Mouse (Mus musculus): ENCODE results near the gene Gbf1. TPM values are rescaled to one million over a fixed set of nuclear protein-coding genes. Genes with fewer than 3 reads are reported as not detected.

The Gbf1 gene
- polyA plus RNA-seq, 1 experiment from 2014 or later: 18.3 TPM

DNA sequence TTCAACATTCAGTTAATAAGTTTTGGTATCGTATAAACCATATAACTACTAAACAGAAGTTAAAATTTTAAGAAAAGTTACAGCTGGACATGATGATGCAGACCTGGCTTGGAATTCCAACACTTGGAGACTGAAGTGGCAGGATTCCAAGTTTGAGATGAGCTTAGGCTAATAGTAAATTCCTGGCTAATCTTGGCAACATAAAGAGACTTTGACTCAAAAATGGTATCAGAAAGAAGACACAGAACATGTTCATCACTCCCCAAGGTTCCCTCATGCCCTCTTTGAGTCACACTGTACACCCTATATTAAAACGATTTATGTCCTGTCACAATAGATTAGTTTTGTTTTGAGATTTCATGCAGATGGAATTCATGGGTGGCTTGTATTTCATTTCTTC, 72.6 kb downstream of the Gbf1 start:
- Histone ChIP-seq H3K4me1 (replicated peaks) (no peaks in the 10 kb centered on the region; the same call in 1 of the 2 replicates), H3K36me3 (replicated peaks) (no peaks in the 10 kb centered on the region), H3K9ac (no peak overlapping the region), H3K4me3 (replicated peaks) (no peak overlapping the region), H3K4me2 (no peak overlapping the region), H3K9me3 (replicated peaks) (no peaks in the 10 kb centered on the region), H3K27me3 (no peaks in the 10 kb centered on the region), H3K27ac (replicated peaks) (no peak overlapping the region)
- no peak for ATAC-seq (ENCODE audit: insufficient read depth)
- 64% methylated on average over 2 of the region's 2 CpGs for WGBS (ENCODE audit: insufficient replicate concordance)

DNA sequence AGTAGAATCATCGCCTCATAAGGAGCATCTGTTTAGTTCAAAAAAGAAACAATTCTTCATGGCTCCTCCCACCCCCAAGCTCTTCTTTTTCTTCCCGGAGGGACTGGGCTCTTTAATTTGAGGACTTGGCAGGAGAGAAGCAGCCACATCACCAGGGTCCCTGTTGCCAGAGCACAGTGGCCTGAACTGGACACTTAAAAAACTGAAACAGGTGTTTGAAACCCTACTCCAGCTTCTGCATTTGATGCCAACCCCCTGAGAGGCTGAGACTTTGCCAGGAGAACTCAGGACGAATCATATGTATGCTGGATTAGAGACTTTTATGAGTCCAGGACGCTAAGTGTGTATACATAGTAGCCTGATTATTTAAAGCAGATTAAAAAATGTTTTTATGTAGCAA, 73.2 kb downstream of the Gbf1 start:
- Histone ChIP-seq H3K9me3 (replicated peaks) (no peaks in the 10 kb centered on the region), H3K4me2 (no peak overlapping the region), H3K4me1 (replicated peaks) (no peaks in the 10 kb centered on the region; the same call in 1 of the 2 replicates), H3K36me3 (replicated peaks) (no peaks in the 10 kb centered on the region), H3K27ac (replicated peaks) (no peak overlapping the region), H3K9ac (no peak overlapping the region), H3K4me3 (replicated peaks) (no peak overlapping the region), H3K27me3 (no peaks in the 10 kb centered on the region)
- WGBS (ENCODE audit: insufficient replicate concordance): 67% methylated on average over 4 of the region's 4 CpGs
- ATAC-seq (ENCODE audit: insufficient read depth): no peak

DNA sequence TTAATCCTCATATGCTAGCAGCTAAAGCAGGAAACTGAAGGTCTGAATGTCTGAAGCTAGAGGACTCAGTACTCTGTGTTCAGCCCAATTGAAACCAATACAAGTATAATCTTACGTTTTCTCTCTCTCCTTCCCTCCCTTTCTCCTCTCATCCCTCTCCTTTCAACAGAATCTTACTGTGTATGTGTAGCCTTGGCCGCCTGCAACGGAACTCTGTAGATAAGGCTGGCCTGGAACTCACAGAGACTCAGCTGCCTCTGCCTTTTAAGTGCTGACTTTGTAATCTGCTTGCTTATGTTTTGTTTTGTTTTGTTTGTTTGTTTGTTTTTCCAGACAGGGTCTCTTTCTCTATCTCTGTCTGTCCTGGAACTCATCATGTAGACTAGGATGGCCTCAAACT, 74.0 kb downstream of the Gbf1 start:
- Histone ChIP-seq H3K36me3 (replicated peaks) (no peaks in the 10 kb centered on the region), H3K27ac (replicated peaks) (no peak overlapping the region), H3K4me2 (no peak overlapping the region), H3K27me3 (no peaks in the 10 kb centered on the region), H3K9ac (no peak overlapping the region), H3K4me3 (replicated peaks) (no peak overlapping the region), H3K4me1 (replicated peaks) (no peaks in the 10 kb centered on the region; the same call in 1 of the 2 replicates), H3K9me3 (replicated peaks) (no peaks in the 10 kb centered on the region)
- ATAC-seq (ENCODE audit: insufficient read depth): no peak
- 25% methylated on average over 3 of the region's 3 CpGs for WGBS (ENCODE audit: insufficient replicate concordance)

DNA sequence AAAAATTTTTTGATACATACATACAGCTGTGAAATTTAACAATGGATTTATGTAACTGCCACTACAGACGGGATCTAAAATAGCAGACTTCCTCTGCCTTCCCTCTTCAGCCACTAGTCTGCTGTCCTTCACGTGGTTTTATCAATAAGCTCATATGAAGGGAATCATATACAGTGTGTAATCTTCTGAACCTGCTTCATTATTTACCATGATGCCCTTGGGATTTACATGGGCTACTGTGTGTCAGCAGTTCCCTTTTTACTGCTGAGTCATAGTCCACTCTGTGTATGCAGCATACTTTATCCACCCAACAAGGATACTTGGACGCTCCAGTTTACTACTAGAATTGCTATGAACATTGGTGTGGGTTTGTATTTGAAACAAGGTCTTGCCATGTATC, 75.0 kb downstream of the Gbf1 start:
- Histone ChIP-seq H3K9ac (no peak overlapping the region), H3K27me3 (no peaks in the 10 kb centered on the region)
- no peak for ATAC-seq (ENCODE audit: insufficient read depth)

DNA sequence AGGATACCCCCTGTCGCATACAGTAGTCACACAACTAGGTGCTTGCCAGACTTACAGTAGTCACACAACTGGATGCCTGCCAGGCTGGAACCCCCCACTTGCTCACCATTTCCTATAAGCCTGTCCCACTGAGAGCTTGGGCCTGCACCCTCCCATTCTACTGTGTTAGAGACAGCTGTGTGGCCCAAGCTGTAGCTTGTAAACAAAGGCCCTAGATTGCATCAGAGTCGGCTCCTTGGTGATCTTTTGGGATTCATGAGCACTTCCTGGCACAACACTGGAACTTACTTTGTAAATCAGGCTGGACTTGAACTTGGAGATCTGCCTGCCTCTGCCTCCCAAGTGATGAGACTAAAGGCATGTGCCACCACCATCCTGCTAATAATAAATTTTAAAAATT, 82.1 kb downstream of the Gbf1 start:
- H3K4me1 ChIP-seq (replicated peaks): no peaks in the 10 kb centered on the region
- no peak overlapping the region for H3K27ac ChIP-seq (replicated peaks)
- H3K36me3 ChIP-seq (replicated peaks): 0 out of 2 replicates have a peak, but pooled peaks cover 3% of the 10 kb centered on the region
- no peak overlapping the region for H3K4me3 ChIP-seq (replicated peaks)
- no peak overlapping the region for H3K9ac ChIP-seq
- H3K4me2 ChIP-seq: no peak overlapping the region
- H3K27me3 ChIP-seq: no peaks in the 10 kb centered on the region
- H3K9me3 ChIP-seq (replicated peaks): no peaks in the 10 kb centered on the region
- no peak for ATAC-seq (ENCODE audit: insufficient read depth)
- 65% methylated on average over 2 of the region's 2 CpGs for WGBS (ENCODE audit: insufficient replicate concordance)

More for the DNA sequence above, 75.0 kb downstream of the Gbf1 start:
- no peaks in the 10 kb centered on the region for H3K9me3 ChIP-seq (replicated peaks)
- H3K27ac ChIP-seq (replicated peaks): no peak overlapping the region
- no peak overlapping the region for H3K4me3 ChIP-seq (replicated peaks)
- WGBS (ENCODE audit: insufficient replicate concordance): 70% methylated on average over 3 of the region's 3 CpGs
- no peaks in the 10 kb centered on the region for H3K36me3 ChIP-seq (replicated peaks)
- no peaks in the 10 kb centered on the region; the same call in 1 of the 2 replicates for H3K4me1 ChIP-seq (replicated peaks)
- H3K4me2 ChIP-seq: no peak overlapping the region

DNA sequence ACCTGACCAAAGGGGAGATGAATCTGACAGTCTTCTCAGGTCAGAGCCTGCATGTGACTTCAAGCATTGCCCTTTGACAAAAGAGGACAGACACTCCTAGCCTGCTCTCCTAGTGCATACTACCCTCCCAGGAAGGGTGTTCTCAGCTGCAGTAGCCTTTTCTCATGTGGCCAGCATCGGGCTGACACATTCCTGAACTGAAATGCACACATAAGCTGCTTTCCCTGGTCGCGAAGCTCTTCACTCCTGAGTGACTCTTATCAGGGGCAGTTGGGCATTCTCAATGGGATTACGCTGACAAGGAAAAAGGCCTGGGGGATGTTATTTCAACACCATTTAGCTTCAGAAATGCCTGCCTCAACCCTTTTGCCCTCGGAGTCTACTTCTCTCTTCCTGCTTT, 84.3 kb downstream of the Gbf1 start:
- Histone ChIP-seq H3K4me1 (replicated peaks) (no peaks in the 10 kb centered on the region), H3K27ac (replicated peaks) (no peak overlapping the region), H3K36me3 (replicated peaks) (0 out of 2 replicates have a peak, but pooled peaks cover 3% of the 10 kb centered on the region), H3K4me3 (replicated peaks) (no peak overlapping the region), H3K27me3 (no peaks in the 10 kb centered on the region), H3K9ac (no peak overlapping the region), H3K4me2 (no peak overlapping the region), H3K9me3 (replicated peaks) (no peaks in the 10 kb centered on the region)
- no peak for ATAC-seq (ENCODE audit: insufficient read depth)
- WGBS (ENCODE audit: insufficient replicate concordance): 69% methylated on average over 5 of the region's 5 CpGs

DNA sequence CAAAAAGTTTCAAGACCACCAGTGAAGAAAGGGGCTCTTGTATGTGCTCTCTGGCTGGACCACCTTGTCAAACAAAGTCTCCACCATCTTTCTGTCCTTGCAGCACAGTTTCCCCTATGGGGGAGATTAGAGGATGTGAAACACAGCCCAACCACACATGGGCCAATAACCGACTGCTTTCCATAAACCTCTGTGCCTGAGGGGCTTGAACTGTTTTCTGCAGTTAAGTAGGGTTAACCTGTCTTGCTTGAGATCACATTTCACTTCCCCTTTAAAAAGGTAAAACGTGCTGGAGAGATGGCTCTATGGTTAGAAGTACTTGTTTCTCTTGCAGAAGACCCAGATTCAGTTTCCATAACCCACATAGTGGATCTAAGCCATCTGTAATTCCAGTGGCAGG, 87.9 kb downstream of the Gbf1 start:
- ATAC-seq (ENCODE audit: insufficient read depth): no peak
- Histone ChIP-seq H3K4me2 (no peak overlapping the region), H3K4me1 (replicated peaks) (peaks cover 8% of the 10 kb centered on the region), H3K27ac (replicated peaks) (no peak overlapping the region), H3K9me3 (replicated peaks) (no peaks in the 10 kb centered on the region), H3K4me3 (replicated peaks) (no peak overlapping the region), H3K27me3 (no peaks in the 10 kb centered on the region), H3K36me3 (replicated peaks) (0 out of 2 replicates have a peak, but pooled peaks cover 3% of the 10 kb centered on the region), H3K9ac (no peak overlapping the region)
- WGBS (ENCODE audit: insufficient replicate concordance): 44% methylated on average over 2 of the region's 2 CpGs

DNA sequence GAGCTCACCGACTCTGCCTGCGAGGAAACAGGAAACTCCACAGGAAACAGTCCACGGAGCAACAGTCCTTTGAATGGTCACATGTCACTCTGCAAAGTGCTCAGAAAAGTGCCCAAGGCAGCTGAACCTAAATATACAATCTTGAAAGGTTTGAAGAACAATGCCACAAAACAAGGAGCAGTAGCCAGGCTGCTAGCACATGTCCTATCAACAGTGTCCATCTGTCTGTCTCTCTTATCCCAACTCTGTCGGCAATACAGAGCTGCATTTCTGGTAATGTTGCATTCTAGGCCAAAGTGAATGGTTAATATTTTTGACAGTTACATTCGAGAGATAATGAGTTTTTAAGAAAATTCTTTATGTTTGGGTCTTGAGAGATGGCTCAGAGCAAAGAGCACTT, 90.1 kb downstream of the Gbf1 start:
- Histone ChIP-seq H3K9ac (no peak overlapping the region), H3K4me2 (no peak overlapping the region), H3K4me1 (replicated peaks) (peaks cover 8% of the 10 kb centered on the region), H3K27ac (replicated peaks) (no peak overlapping the region), H3K4me3 (replicated peaks) (no peak overlapping the region), H3K36me3 (replicated peaks) (0 out of 2 replicates have a peak, but pooled peaks cover 5% of the 10 kb centered on the region), H3K27me3 (no peaks in the 10 kb centered on the region), H3K9me3 (replicated peaks) (no peaks in the 10 kb centered on the region)
- WGBS (ENCODE audit: insufficient replicate concordance): 17% methylated on average over 5 of the region's 5 CpGs
- no peak for ATAC-seq (ENCODE audit: insufficient read depth)

DNA sequence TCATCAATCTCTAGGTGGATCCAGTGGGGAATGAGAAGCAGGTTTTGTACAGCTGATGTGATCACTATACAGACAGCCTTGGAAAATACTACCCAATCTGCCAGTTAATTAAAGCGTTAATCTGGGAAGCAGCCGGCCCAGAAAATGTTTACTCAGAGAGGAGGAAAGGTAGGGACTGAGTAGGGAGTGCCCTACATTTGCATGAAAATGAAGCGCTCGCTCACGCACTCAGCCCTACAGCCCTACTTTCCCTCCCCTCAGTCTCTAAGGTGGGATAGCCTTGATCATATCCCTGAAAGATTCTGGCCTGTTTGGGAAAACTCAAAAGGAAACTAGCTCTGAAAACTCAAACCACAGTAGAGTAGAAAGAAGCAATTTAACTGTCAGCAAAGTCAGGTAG, 92.3 kb downstream of the Gbf1 start:
- Histone ChIP-seq H3K4me3 (replicated peaks) (no peak overlapping the region), H3K9me3 (replicated peaks) (no peaks in the 10 kb centered on the region), H3K27ac (replicated peaks) (no peak overlapping the region), H3K27me3 (no peaks in the 10 kb centered on the region), H3K9ac (no peak overlapping the region), H3K36me3 (replicated peaks) (0 out of 2 replicates have a peak, but pooled peaks cover 9% of the 10 kb centered on the region), H3K4me1 (replicated peaks) (peaks cover 8% of the 10 kb centered on the region), H3K4me2 (no peak overlapping the region)
- 75% methylated on average over 5 of the region's 5 CpGs for WGBS (ENCODE audit: insufficient replicate concordance)
- ATAC-seq (ENCODE audit: insufficient read depth): no peak

DNA sequence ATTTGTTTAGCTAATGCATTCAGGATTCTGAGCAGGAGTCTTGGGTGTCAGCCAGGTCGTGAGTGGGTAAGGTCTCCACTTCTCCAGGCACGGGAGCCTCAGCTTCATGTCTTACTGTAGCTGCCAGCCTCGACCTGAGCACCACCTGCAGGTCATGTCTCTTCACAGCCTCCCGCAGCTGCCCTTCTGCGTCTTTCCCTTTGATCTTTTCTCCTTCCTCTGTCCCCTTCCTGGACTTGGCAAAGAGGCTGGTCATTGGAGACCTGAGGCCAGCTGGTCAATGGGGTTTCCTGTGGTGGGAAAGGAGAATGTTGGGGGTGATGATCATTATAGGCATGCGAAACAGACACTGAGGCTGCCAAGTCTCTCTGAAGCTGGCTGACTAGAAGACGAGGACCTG, 96.7 kb downstream of the Gbf1 start:
- Histone ChIP-seq H3K27ac (replicated peaks) (no peak overlapping the region), H3K4me1 (replicated peaks) (no peaks in the 10 kb centered on the region), H3K36me3 (replicated peaks) (0 out of 2 replicates have a peak, but pooled peaks cover 9% of the 10 kb centered on the region), H3K4me2 (no peak overlapping the region), H3K9ac (no peak overlapping the region), H3K27me3 (no peaks in the 10 kb centered on the region), H3K4me3 (replicated peaks) (no peak overlapping the region), H3K9me3 (replicated peaks) (no peaks in the 10 kb centered on the region)
- WGBS (ENCODE audit: insufficient replicate concordance): 42% methylated on average over 7 of the region's 7 CpGs
- ATAC-seq (ENCODE audit: insufficient read depth): no peak

DNA sequence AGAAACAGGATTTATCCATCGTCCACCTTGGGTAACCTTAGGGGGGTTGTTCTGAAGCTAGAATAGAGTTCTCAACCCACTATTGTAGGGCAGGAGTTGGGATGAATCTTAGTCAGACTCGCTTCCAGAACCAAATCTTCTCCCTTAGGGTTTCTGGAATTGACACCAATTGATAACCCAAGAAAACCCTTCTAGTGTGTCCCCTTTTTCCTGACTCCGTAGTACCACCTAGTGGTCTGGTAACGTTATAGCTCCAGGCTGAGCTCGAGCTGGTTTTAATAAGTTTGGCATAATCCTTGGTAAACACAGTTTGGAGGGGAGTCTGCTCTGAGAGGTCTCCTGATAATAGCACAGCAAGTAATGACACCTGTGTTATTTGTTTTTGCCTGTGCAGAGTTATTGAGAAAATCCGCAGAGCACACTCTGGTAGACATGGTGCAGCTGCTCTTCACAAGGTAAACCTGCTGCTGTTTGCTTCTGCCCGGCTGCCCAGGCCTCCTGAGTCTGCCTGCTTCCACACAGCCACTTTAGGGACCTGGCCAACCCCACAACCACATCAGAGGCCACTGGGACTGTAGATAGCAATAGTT, 101.9 kb downstream of the Gbf1 start:
- no peak for ATAC-seq (ENCODE audit: insufficient read depth)
- H3K9me3 ChIP-seq (replicated peaks): no peaks in the 10 kb centered on the region
- WGBS (ENCODE audit: insufficient replicate concordance): 41% methylated on average over 7 of the region's 7 CpGs
- no peaks in the 10 kb centered on the region for H3K27me3 ChIP-seq
- H3K4me1 ChIP-seq (replicated peaks): no peaks in the 10 kb centered on the region
- no peak overlapping the region for H3K4me3 ChIP-seq (replicated peaks)
- H3K27ac ChIP-seq (replicated peaks): no peak overlapping the region
- H3K36me3 ChIP-seq (replicated peaks): peaks cover 28% of the 10 kb centered on the region
- no peak overlapping the region for H3K9ac ChIP-seq
- H3K4me2 ChIP-seq: no peak overlapping the region

DNA sequence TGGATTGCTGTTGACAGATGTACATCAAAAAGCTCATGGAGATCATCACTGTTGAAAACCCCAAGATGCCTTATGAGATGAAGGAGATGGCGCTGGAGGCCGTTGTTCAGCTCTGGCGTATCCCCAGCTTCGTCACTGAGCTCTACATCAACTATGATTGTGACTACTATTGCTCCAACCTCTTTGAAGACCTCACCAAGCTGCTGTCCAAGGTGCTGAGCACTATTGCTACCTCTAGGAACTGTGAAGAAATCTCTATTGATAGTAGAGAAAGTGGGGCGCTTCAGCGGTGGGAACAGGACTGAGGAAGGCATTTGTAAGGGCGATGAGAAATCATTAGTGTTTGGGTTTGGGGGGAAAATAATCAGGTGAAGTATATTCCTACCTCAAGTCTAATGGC, 112.5 kb downstream of the Gbf1 start:
- WGBS (ENCODE audit: insufficient replicate concordance): 84% methylated on average over 7 of the region's 7 CpGs
- H3K4me3 ChIP-seq (replicated peaks): no peak overlapping the region
- no peak overlapping the region for H3K9ac ChIP-seq
- ATAC-seq (ENCODE audit: insufficient read depth): no peak
- no peak overlapping the region for H3K27ac ChIP-seq (replicated peaks)
- no peak overlapping the region for H3K4me2 ChIP-seq
- peaks cover 97% of the 10 kb centered on the region for H3K36me3 ChIP-seq (replicated peaks)
- H3K4me1 ChIP-seq (replicated peaks): no peaks in the 10 kb centered on the region
- no peaks in the 10 kb centered on the region for H3K9me3 ChIP-seq (replicated peaks)
- H3K27me3 ChIP-seq: no peaks in the 10 kb centered on the region

All from liver, embryonic 15.5 days (tissue).